Mouse (Mus musculus): ENCODE results near the gene Brat1. TPM values are rescaled to one million over a fixed set of nuclear protein-coding genes. Genes with fewer than 3 reads are reported as not detected.
A peak's percentile ranks its signal among the peaks of the same experiment; 100 is the strongest.
"Not testable (repeated sequence)": the region's sequence is repeated elsewhere in the genome, so short reads cannot be mapped to it uniquely, and the experiment has no call there.

Brat1 gene
- 8.0 and 8.2 TPM in 2 replicates for polyA plus RNA-seq (2015; fragmentation: Nextera tagmentation; extraction: Ambion mirVana)

DNA sequence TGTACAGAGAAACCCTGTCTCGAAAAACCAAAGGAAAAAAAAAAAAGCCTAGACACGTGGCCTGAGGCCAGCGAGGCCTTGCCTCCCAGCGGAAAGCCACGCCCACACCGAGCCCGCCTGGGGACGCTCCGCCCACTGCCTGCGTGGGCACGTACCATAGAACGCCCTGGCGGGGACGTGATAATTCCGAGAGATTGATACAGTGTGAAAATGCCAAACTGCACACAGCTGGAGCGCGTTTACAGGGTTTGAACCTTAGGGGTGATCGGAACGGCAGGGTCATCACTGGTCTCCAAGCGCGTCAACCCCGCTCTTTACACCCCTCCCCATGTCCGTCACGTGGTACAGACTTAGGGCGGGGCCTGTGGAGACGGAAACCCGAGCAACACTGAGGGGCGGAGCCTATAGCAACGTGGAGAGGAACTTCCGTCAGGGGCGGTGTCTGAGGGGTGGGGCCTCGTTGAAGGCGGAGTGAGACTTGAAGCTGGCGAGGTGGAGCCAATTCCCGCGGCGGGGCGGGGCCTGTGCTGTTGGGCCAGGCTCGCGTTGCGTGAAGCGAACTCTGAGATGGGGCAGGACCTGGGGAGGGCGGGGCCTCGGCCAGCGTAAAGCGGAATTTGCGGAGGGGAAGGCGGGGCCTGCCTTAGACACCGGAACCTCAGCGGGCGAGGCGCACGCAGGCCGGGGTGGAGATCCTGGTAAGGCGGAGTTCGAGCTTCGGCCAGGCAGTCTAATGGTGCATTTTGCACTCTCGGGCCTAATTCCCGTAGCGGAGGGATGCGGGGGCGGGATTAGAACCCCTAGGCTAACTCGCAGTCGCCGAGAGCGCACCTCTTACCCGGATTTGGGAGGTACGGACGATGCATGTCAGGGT lies at the start of gene Brat1:
TSS of gene Brat1 (plus strand) at position 634 of the 874 bp plus-strand sequence.
- under 1% methylated on average over 69 of the region's 69 CpGs for WGBS (ENCODE audit: insufficient replicate concordance)
- ATAC-seq (ENCODE audit: low read depth) (peak; percentile 90), DNase-seq (peak; percentile 100)
- H3K9me3 ChIP-seq (replicated peaks): no peaks in the 10 kb centered on the region
- H3K27me3 ChIP-seq: no peaks in the 10 kb centered on the region; the same call in 1 of the 2 replicates
- peak within 1 kb of the TSS; percentile 82 for H3K9ac ChIP-seq
- H3K27ac ChIP-seq: peak within 1 kb of the TSS; percentile 88
- peak within 1 kb of the TSS; percentile 71 for H3K4me3 ChIP-seq (replicated peaks)
- peak within 1 kb of the TSS; percentile 97 for H3K4me2 ChIP-seq
- peaks cover 10% of the 10 kb centered on the region for H3K36me3 ChIP-seq
- H3K4me1 ChIP-seq (replicated peaks): peaks cover 65% of the 10 kb centered on the region

GRCm38 (mm10) chr5:140659607-140660272 lies 45.1 kb upstream of the Brat1 start:
- H3K4me1 ChIP-seq (replicated peaks): peaks cover 24% of the 10 kb centered on the region
- no peak overlapping the region for H3K4me2 ChIP-seq
- 56% methylated on average over 16 of the region's 16 CpGs for WGBS (ENCODE audit: insufficient replicate concordance)
- H3K9me3 ChIP-seq (replicated peaks): no peaks in the 10 kb centered on the region
- H3K36me3 ChIP-seq: no peaks in the 10 kb centered on the region
- H3K4me3 ChIP-seq (replicated peaks): no peak overlapping the region
- no peak for ATAC-seq (ENCODE audit: low read depth)
- no peak overlapping the region for H3K9ac ChIP-seq
- H3K27me3 ChIP-seq: peaks cover 5% of the 10 kb centered on the region; the same call in 1 of the 2 replicates
- no peak for DNase-seq
- H3K27ac ChIP-seq: no peak overlapping the region

- Histone ChIP-seq H3K4me2 (no peak overlapping the region), H3K4me3 (replicated peaks) (no peak overlapping the region), H3K9ac (no peak overlapping the region), H3K27me3 (peaks cover 5% of the 10 kb centered on the region; the same call in 1 of the 2 replicates), H3K4me1 (replicated peaks) (peaks cover 24% of the 10 kb centered on the region), H3K27ac (no peak overlapping the region), H3K36me3 (no peaks in the 10 kb centered on the region), H3K9me3 (replicated peaks) (no peaks in the 10 kb centered on the region)
- DNase-seq: no peak
- 90% methylated on average over 1 of the region's 1 CpGs for WGBS (ENCODE audit: insufficient replicate concordance)
- ATAC-seq (ENCODE audit: low read depth): no peak
Observed at GRCm38 (mm10) chr5:140660398-140660797, 44.4 kb upstream of the Brat1 start.

DNA sequence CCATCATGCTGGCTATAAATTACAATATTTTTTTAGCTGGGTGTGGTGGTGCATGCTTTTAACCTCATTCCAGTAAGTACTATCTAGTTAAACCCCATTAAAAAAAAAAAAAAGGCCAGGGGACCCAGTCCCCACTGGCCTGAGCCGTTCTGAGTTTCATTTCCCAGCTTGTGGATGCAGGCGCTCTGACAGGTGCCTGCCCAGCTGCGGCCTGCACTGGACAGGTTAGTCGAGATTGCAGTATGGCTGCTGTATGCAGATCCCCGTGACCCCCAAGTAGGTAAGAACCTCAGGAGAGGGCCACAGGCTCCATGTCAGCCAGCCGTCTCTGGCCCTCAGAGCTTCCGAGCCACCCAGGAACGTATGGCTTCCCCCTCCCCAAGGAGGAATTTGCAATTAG lies 43.4 kb upstream of the Brat1 start:
- no peaks in the 10 kb centered on the region for H3K36me3 ChIP-seq
- H3K27ac ChIP-seq: no peak overlapping the region
- H3K27me3 ChIP-seq: peaks cover 5% of the 10 kb centered on the region; the same call in 1 of the 2 replicates
- H3K4me1 ChIP-seq (replicated peaks): peaks cover 24% of the 10 kb centered on the region
- H3K9me3 ChIP-seq (replicated peaks): no peaks in the 10 kb centered on the region
- WGBS (ENCODE audit: insufficient replicate concordance): 72% methylated on average over 8 of the region's 8 CpGs
- no peak for DNase-seq
- ATAC-seq (ENCODE audit: low read depth): no peak
- no peak overlapping the region for H3K9ac ChIP-seq
- H3K4me2 ChIP-seq: no peak overlapping the region
- H3K4me3 ChIP-seq (replicated peaks): no peak overlapping the region

- no peak for DNase-seq
- Histone ChIP-seq H3K27ac (no peak overlapping the region), H3K9me3 (replicated peaks) (no peaks in the 10 kb centered on the region), H3K36me3 (no peaks in the 10 kb centered on the region), H3K4me3 (replicated peaks) (no peak overlapping the region), H3K27me3 (peaks cover 5% of the 10 kb centered on the region; the same call in 1 of the 2 replicates), H3K4me2 (no peak overlapping the region), H3K4me1 (replicated peaks) (peaks cover 24% of the 10 kb centered on the region), H3K9ac (no peak overlapping the region)
- no peak for ATAC-seq (ENCODE audit: low read depth)
- 60% methylated on average over 12 of the region's 12 CpGs for WGBS (ENCODE audit: insufficient replicate concordance)
Observed at GRCm38 (mm10) chr5:140661875-140662643, 42.8 kb upstream of the Brat1 start.

GRCm38 (mm10) chr5:140662741-140663592 lies 41.8 kb upstream of the Brat1 start:
- no peaks in the 10 kb centered on the region for H3K9me3 ChIP-seq (replicated peaks)
- H3K4me3 ChIP-seq (replicated peaks): no peak overlapping the region
- no peak overlapping the region for H3K27ac ChIP-seq
- H3K9ac ChIP-seq: no peak overlapping the region
- H3K27me3 ChIP-seq: peaks cover 5% of the 10 kb centered on the region; the same call in 1 of the 2 replicates
- ATAC-seq (ENCODE audit: low read depth): no peak
- H3K4me2 ChIP-seq: no peak overlapping the region
- no peaks in the 10 kb centered on the region for H3K36me3 ChIP-seq
- 49% methylated on average over 17 of the region's 17 CpGs for WGBS (ENCODE audit: insufficient replicate concordance)
- no peak for DNase-seq
- peaks cover 27% of the 10 kb centered on the region for H3K4me1 ChIP-seq (replicated peaks)

GRCm38 (mm10) chr5:140663621-140664180 lies 41.1 kb upstream of the Brat1 start:
- Histone ChIP-seq H3K4me2 (no peak overlapping the region), H3K27me3 (peaks cover 5% of the 10 kb centered on the region; the same call in 1 of the 2 replicates), H3K27ac (no peak overlapping the region), H3K9me3 (replicated peaks) (0 out of 2 replicates have a peak, but pooled peaks cover 2% of the 10 kb centered on the region), H3K4me1 (replicated peaks) (peaks cover 29% of the 10 kb centered on the region), H3K9ac (no peak overlapping the region), H3K36me3 (peaks cover 5% of the 10 kb centered on the region), H3K4me3 (replicated peaks) (no peak overlapping the region)
- ATAC-seq (ENCODE audit: low read depth) (peak; percentile 35; the same call in 1 of the 2 replicates), DNase-seq (no peak)
- WGBS (ENCODE audit: insufficient replicate concordance): 44% methylated on average over 7 of the region's 7 CpGs

- no peaks in the 10 kb centered on the region for H3K27me3 ChIP-seq
- 0 out of 2 replicates have a peak, but pooled peaks cover 5% of the 10 kb centered on the region for H3K4me1 ChIP-seq (replicated peaks)
- 78% methylated on average over 6 of the region's 6 CpGs for WGBS (ENCODE audit: insufficient replicate concordance)
- H3K9me3 ChIP-seq (replicated peaks): 0 out of 2 replicates have a peak, but pooled peaks cover 8% of the 10 kb centered on the region
- H3K4me2 ChIP-seq: no peak overlapping the region
- H3K27ac ChIP-seq: no peak overlapping the region
- no peak for ATAC-seq (ENCODE audit: low read depth)
- peaks cover 34% of the 10 kb centered on the region for H3K36me3 ChIP-seq
- no peak overlapping the region for H3K4me3 ChIP-seq (replicated peaks)
- no peak overlapping the region for H3K9ac ChIP-seq
- no peak for DNase-seq
Observed at GRCm38 (mm10) chr5:140672115-140672514, 32.7 kb upstream of the Brat1 start.

DNA sequence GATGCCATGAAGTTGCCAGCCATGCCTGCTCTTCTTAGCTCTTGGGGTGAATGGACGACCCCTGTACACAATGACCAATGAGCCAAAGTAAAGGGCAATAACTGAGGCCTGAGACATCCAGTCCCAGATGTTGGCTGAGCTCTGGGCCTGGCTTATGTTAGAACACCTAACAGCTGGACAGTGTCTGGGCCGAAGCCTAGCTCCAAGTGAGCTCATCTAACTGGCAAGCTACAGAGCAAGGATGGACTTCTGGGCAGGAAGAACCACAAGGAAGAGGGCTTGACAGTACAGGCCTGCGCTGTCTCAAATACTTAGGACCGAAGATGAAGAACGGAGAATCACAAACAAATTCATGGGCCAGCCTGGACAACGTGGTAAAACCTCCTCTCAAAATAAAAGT lies 32.2 kb upstream of the Brat1 start:
- H3K27ac ChIP-seq, DNase-seq: not testable (repeated sequence)
- WGBS (ENCODE audit: insufficient replicate concordance): 83% methylated on average over 6 of the region's 6 CpGs

DNA sequence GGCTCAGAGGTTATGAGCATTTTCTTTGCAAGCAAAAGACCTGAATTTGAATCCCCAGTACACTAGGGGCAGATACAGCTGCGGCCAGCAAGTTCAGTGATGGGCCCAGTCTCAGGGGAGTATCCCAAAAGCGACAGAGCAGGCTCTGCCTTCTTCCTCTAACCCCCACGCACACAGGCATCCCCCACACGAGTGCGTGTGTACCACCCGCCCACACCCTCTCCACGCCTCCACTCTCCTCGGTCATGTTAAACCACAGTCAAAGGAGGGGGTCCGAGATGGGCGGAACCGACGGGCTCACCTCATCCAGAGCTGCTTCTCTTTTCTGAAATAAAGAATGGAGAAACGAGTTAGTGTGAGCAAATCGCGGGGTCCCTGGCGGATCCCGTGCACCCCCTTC lies 30.8 kb upstream of the Brat1 start:
- H3K4me3 ChIP-seq (replicated peaks): no peak overlapping the region
- no peaks in the 10 kb centered on the region for H3K4me1 ChIP-seq (replicated peaks)
- no peak for ATAC-seq (ENCODE audit: low read depth)
- 73% methylated on average over 17 of the region's 17 CpGs for WGBS (ENCODE audit: insufficient replicate concordance)
- no peak overlapping the region for H3K27ac ChIP-seq
- peaks cover 33% of the 10 kb centered on the region for H3K36me3 ChIP-seq
- 0 out of 2 replicates have a peak, but pooled peaks cover 3% of the 10 kb centered on the region for H3K9me3 ChIP-seq (replicated peaks)
- H3K9ac ChIP-seq: no peak overlapping the region
- DNase-seq: no peak
- H3K27me3 ChIP-seq: no peaks in the 10 kb centered on the region
- no peak overlapping the region for H3K4me2 ChIP-seq

More for the DNA sequence above, 32.2 kb upstream of the Brat1 start:
- not testable (repeated sequence) for H3K27me3 ChIP-seq; H3K4me1 ChIP-seq (replicated peaks); H3K4me2 ChIP-seq; H3K9me3 ChIP-seq (replicated peaks); ATAC-seq (ENCODE audit: low read depth); H3K9ac ChIP-seq; H3K4me3 ChIP-seq (replicated peaks)
- peaks cover 38% of the 10 kb centered on the region for H3K36me3 ChIP-seq
